Mouse (Mus musculus) gastrocnemius, postnatal 4 days (tissue): ENCODE measurements around the gene Mtr. TPM values are rescaled to one million over a fixed set of nuclear protein-coding genes. Genes with fewer than 3 reads are reported as not detected.

Experiments used
- DNase-seq, 2 experiments: peaks; one replicate each; pipeline ENCODE4 v3.0.0; 2021 to 2022; ENCODE audit warnings: low spot score in 2 of 2, mixed read lengths in 2 of 2
- total RNA-seq, 2 experiments: library from RNA; stranded (reverse); gene quantifications; 2 replicates each; pipeline ENCODE4 v1.2.3; 2021

Gene Mtr
- total RNA-seq, 2 experiments from 2014 or later: 30.9 to 38.1 TPM

DNA sequence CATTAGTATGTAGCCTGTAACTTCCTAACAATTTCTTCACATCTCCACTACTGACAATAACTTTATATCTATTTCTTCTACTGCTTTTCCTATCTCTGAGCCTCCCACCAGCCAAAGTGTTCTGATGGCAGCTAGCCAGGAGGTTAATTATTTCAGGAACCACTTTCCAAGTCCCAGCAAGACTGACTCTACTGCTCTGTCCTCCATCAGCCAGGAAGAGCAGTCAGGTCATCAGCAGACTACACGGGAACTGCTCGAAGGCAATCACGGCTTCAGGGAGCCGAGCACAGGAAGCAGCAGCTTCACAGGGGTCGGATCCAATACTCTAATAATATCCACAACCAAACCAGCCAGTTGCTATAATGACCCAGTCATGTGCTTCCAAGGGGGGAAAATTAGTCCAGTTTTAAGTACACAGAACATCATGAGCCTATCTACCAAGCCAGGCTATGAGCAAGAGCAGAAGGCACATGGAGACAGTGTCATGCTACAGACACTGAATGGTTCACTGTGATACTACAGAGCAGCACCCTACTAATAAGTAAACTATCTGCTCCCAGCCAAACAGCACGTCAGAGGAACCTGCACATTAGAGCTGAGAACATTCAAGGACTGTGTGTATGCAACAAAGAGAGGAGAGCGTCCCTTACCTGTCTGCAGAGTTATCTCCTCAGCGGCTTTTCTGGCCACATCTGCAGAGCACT, 8.6 kb downstream of the Mtr start:
- DNase-seq: no peak

DNA sequence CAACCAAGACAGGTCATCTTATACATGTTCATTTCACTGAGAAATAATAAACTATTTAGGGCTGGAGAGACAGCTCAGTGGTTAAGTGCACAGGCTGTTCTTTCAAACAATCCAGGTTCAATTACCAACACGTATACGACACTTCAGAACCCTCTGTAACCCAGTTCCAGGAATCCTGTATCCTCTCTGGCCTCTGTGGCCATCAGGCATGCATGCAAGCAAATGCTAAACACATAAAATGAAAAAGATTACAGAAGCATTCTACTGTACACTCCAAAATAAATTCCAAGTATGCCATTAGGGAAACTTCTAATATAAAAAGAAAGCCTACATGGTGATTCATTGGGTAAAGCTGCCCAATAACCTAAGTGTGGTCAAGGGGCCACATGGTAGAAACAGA, 12.0 kb downstream of the Mtr start:
- no peak for DNase-seq

DNA sequence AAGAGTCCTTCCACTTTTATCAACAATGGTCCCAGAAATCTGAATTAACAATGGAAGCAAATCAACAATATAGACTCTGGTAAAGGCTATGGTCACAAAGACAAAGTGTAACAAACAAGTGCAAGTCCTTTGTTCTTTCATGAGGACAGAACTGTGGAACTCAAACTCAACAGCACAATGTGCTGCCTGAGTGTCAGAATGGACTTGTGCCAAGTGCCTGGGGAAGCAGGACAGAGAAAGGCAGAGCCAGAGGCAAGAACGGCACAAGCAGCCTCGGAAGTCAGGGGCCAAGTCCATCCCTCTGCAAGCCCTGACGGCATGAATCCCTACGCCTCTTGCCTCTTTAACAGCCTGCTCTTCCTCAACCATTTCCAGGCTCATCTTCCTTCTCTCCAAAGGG, 13.9 kb downstream of the Mtr start:
- no peak for DNase-seq

DNA sequence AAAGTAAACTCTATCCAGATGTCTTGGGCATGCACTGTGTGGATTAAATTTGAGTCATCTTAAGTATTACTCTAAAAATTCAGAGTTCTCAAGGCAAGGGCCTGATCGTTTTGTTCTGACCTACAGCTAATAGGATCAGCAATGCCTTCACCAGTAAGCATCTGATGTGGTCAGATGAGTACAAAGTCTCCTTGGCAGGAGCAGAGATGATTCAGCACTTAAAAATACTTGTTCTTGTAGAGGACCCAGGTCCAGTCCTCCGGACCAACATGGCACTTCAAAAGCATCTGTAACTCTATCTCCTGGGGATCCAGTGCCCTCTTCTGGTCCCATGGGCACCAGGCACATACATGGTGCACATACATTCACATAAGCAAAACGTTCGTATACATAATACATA, 25.8 kb downstream of the Mtr start:
- no peak for DNase-seq

DNA sequence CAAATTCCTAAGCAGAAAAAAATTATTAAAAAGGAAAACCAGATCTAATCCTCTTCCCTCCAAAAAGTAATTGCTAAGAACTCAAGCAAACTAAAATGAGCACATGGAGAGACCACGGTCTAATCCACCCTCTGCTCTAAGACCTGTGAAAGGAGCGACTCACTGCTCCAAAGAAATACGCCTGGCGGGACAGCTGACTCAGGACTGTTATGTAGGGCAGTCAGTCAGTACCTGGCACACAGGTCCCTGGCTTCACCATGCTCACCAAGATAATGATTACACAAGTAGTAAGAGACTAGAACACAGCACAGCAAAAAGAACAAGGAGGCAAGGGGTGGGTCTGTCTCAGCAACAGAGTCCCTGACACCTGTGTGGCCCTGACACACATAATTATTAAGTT, 29.7 kb downstream of the Mtr start:
- DNase-seq: no peak

DNA sequence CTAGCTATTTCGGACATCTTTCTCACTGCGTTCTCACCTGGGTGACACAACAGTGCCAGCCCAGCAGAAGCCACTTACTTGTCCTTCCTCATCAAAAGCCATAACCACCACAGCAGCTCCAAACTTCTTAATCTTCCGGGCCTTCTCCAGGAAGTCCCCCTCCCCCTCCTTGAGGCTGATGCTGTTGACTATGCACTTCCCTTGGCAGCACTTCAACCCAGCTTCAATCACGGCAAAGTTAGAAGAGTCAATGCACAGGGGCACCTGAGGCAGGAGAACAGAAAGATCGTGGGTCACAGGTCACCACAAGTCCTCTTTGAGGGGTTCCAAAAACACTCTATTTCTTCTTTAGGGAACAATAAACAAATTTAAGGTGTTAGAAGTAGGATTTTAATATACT, 30.3 kb downstream of the Mtr start:
- DNase-seq: no peak

DNA sequence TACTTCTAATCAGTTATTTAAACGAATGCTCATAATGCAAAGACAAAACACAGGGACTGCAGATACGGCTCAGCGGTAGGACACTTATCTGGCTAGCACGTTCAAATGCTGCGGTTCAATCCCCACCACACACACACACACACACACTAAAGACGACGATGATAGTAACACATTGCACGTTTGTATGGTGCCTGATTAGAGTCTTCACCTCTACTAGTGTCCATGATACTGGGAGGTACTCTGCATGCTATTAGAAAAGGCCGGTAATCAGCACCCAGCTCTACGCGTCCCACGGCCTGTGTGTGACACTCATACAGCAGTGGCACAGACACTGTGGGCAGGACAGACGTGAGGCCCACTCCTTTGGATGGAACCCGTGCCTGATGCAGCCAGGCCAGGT, 39.3 kb downstream of the Mtr start:
- DNase-seq: no peak

DNA sequence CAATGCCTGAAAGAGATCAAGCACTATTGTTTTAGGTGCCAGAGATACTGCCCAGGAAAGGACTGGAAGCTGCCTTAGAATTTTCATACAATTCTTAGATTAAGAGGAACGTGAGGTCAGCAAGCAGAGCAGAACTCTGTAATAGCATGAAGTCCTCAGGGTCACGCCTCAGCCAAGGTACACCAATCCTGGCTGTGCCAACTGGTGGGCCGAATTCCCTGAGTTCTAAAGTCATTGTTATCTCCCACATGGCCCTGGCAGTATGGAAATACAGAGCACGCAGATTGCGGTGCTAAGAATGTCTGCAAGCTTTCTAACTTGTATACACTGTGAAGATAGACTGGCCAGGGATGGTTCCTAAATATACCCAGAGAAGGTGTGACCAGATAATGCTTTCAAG, 43.0 kb downstream of the Mtr start:
- DNase-seq: no peak

DNA sequence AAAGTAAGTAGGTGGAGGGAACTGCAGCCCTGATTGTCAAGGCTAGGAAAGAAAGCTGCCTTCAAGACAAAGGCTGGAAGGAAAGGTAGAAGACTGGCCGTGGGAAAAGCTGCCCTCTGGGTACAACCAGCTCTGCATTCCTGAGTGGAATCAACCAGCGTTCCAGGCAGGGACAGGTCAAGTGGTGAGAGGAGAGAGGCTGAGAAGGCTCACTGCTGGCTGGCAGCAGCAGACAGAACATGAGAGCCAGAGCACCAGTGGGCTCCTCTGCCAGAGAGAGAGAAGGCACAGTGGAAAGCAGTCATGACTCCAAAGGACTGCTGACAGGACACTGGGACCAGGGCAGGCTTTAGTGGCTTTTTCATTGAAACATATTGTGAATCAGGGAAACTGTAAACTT, 46.9 kb downstream of the Mtr start:
- no peak for DNase-seq

DNA sequence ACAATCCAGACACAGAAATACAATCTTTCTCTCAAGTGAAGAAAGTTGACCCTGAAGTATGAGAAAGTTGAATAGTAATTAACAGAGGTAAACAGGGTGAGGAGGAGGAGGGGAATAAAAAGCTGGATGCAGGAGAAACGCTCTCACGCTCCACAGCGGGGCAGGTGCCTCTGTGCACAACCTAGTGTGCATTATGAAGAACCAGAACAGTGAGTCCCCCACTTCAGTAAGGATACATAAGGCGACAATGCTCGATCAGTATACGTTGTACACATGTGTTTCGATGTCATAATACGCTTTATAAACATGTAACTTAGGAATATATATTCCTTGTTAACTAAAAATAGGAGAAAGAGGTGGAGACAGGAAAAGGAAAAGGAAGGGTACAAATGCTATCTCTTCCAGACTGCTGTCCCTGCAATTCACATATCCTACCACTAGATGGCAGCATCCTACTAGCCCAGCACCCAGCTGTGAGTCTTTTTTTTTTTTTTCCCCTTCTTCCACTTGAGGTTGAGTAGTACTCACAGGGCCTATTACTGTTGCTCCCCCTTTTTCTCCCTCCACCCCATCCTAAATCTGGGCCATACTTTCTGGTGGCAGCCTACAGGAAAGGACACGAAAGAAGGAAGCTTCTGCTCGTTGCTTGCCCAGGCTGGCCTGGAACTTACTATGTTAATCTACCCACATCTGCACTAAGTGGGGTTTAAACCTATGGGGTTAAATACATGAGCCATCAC, 47.7 kb downstream of the Mtr start:
- peak in 1 of 2 experiments; percentile 17 for DNase-seq

DNA sequence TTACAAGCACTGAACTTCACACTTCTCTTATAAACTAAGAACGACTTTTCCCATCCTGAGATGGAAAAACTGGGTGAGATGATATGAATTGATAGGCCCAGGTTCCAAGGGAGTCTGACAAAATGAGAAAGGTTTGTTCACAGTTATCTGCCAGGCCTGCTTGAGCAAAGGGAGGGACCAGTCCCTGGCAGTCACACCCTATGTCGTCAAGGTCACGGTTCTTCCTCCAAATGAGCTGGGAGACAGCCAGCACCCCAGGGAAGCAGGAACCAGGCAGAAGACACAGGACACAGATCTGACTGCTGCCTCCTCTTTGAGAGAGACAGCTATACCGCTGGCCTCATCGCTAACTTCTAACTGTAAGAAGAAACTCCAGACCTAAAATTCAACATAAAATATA, 57.5 kb downstream of the Mtr start:
- no peak for DNase-seq

DNA sequence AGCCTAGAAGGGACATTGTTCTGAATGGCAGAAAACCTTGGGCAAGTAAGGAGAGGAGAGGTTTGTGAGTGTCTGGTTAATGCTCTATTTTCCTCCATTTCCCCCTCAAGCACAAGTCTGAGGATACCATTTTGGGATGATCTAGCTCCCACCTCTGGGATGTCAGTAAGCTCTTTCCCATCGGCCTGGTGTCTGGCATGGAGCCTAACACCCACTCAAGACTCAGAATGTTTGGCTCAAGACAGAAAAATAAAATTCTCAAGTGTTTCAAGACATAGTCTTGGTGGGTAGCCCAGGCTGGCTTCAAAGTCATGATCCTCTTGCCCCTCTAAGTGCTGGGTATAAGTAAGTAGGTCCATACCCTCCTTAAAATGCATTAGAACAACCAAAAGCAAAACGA, 59.4 kb downstream of the Mtr start:
- DNase-seq: no peak

DNA sequence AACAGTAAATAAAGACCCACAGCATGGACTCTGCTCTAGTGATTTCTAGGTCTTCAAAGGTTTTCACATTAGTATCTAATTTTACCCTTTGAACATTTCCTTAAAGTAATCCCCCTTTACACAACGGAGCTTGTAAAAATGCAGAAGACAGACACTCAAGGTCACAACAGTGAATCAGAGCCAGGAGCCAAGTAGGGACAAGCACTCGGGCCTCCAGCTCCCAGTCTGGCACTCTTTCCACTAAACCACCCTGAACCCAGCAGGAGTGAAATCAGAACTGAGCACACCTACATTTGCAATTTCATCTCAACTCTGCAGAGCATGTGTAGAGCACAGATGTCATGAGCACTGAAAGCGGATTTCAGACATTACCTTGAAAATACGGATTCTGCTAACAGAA, 61.1 kb downstream of the Mtr start:
- no peak for DNase-seq

DNA sequence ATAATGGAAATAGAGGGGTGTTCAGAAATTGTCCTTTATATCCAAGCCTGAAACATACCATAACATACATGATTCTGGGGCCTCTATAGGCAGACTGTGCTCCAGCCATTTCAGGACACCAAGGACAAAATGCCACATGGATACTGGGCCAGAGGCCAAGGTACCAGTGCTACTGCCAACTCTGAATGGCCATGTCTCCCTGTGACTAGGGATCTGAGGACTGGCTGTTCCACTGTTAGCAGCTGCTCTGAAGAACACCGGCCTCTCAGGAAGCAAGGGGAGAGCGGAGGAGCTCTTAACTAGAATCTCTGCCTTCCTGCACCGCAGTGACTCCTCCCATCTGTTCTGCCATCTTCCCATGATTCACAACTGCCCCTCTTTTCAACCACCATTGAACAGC, 61.9 kb downstream of the Mtr start:
- peak in 1 of 2 experiments; percentile 39 for DNase-seq

DNA sequence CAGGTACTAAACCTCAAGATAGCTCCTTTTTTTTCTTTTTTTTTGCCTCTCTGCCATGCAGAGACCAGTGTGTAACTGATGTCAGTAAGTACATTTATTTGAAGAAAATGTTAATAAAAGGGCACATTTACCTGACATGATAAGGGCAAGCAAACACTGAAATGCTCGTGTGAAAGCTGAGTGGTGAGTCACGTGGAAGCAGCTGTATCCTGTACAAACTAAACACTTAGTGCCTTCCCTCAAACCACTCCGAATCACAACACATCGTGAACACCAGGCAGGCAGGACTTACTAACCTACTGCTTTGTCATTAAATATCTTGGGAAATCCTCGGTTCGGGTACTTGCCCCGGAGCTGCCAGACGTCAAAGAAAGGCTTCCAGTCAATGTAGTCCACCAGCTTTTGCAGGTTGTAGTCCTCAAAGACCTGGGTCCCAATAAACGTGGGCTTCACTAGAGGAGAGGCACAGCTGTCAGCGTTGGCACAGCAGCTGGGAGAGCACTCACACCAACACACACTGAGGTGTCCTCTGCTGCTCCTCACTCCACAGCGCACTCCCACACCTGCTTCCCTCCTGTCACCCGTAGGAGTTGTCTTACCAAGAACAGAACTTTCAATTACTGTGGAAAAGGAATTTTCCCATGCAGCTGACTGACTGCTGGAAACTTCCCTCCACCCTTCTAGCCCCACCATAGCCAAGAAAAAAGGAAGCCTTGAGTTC, 62.8 kb downstream of the Mtr start:
- no peak for DNase-seq

DNA sequence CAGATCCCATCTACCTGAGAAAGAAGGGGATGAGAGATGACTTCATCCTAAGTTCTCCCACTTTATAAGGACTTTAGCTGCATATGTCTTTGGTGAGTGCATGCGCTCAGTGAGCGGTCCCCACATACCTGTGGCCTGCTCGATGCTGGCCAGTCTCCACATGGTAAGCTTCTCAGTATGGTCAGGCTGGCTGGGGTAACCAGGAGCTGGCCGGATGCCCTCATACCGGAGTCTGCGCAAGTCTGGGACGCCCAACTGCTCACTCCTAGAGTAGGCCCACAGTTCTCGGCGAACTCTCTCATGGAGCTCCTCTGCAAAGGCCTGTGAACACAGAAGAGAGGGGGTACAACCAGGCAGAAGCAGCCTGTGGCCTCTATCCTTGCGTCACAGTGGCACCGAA, 68.7 kb downstream of the Mtr start:
- DNase-seq: no peak

DNA sequence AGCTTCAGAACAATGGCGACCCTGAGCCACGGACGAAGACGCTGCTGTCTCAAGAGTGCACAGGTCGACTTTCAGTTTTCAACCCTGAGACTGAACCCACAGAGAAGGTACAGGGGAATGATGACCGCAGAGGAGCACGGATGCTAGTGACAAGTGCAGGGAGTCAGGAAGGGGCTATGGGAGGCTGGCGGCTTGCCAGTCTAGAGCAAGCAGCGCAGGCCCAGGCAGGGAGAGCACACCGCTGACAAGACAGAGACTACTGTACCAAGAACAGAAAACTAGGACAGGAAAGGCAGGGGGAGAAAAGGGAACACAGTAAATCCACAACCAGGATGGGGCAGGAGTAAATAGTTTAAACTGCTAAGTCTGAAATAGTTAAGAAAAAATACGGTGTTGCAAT, 69.1 kb downstream of the Mtr start:
- no peak for DNase-seq

DNA sequence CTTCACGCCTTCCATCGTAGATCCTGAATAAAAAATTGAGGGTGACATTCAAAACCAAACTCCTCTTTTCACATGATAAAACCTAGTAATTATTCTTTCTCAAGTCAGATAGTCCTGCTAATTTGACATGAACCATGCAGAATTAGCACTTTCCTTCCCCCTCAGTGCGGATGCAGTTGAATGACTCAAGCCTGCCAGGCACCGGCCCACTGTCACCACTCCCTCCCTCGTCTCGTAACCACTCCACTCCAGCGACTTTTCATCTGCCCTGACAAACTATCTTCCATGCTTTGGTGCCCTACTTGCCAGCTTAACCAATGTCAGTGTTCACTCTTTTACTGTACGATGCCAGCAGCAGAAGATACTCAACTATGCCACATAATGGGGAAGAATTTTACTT, 78.4 kb downstream of the Mtr start:
- DNase-seq: no peak

DNA sequence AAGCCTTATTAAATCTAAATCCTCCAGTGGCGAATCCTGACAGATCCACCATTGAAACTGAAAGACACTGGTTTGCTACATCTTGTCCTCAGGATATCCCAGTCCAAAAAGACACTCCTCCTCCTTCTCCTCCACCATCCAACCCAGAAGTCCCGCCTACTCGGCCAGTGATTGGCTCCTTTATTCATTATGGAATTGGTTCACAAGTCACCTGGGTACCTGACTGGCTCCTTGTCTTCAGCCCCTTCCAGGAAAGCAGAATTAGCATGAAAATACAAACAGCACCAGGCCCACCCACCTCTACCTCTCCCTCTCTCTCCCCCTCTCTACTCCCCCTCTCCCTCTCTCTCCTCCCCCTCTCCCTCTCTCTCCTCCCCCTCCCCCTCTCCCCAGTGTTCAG, 81.2 kb downstream of the Mtr start:
- no peak for DNase-seq

DNA sequence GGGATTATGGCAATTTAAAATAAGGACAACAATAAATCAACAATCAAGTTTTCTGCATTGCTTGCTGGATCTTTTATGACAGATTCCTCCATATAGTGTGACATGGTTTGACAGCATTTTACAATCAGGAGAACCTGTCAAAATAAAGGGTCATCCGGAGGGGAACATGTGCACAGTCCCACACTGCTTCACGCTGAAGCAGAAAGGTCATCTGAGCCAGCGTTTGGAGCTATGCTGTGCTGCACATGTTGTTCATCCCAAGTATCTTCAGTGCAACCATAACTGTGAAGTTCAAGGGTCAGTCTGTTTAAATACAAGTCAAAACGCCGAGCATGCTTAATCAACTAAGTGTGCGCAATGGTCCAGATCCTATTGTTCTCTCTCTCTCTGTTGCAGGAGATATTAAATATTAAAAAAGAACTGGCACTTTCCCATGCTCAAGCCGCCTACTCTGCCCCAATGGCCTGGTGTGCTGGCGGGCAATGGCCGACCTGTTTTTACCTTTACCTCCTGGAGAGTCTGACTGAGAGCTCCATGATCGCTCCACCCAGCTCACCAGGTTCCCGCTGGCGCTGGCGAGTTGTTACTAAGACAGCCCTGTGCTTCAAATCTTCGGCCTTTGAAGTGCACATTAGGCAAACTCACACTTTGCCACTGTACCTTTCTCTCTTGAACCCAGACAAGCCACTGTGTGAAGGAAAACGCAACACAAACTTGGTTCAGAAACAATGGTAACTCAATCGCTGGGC, 81.8 kb downstream of the Mtr start:
- DNase-seq: no peak

DNA sequence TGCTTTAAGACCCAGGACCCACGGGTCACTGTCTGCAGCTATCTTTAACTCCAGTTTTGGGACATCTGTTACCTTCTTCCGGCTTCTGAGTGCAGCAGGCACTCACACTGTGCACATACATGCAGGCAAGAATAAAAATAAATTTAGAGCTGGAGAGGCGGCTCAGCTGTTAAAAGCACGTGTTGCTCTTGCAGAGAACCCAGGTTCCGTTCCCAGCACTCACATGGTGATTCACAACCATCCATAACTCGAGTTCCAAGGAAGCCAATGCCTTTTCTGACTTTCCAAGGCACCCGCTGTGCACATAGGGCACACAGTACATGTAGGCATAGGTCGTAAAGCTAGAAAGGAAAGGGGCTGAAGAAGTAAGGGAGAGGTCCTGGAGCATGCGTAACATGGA, 90.6 kb downstream of the Mtr start:
- no peak for DNase-seq

DNA sequence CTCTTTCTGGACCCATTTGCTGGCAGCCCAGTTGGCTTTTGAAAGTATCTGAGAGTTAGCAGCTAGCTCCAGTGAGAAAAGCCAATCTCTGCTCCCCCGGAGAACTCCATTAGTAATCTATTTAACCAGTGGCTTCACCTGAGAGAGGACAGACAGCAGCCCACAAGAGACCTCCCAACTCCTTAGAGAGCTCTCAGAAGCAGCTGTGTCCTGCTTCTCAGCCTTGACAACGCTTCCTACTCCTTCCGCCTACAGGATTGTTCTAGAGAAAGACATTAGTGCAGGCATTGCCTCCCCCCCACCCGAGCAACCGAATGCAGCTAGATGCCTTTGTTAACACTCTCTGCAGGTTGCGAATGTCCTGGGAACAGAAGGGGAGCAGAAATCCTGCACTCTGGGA, 91.5 kb downstream of the Mtr start:
- no peak for DNase-seq
